Mouse (Mus musculus): ENCODE measurements around the gene Cytip. TPM values are rescaled to one million over a fixed set of nuclear protein-coding genes. Genes with fewer than 3 reads are reported as not detected.
"Not testable (repeated sequence)": the region's sequence is repeated elsewhere in the genome, so short reads cannot be mapped to it uniquely, and the experiment has no call there.

The Cytip gene
- total RNA-seq, 2 experiments from 2014 or later: 13.8 to 21.8 TPM

DNA sequence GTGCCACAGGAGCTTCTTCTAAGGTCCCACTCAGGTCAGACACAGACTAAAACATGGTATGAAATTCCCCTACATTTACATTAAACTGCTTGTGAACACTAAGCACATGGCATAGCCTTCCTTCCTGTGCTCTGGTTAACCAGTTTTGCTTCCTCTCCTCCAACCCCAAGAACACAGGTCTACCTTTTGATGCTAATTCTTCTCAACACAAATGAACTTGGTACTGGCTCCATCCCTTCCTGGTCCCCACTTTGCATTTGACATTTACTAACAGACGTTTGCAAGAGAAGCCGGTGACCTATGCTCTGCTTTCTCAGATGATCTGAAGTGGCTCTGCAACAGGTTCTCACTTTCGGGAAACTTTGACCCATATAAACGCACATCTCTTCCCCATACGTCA is 65.4 kb downstream of the Cytip start:
- no peak for DNase-seq (ENCODE audit: low spot score in 2 of 2)

DNA sequence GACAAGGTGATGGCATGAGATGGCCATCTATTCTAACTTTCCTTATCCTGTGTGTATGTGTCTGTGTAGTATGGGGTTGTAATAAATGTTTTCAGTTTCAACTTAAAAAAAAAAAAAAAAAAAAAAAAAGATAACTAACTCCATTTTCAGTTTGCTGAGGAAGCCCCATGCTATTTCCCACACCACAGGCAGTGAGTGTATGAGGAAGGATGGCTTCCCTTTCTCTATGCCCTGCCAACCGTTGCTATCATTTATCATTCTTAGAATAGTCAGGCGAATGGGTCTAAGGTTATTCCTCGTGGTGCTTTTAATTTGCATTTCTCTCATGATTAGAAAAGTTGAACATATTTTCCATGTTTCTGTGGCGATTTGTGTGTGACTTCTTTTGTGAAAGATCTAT is 84.2 kb downstream of the Cytip start:
- no peak for DNase-seq (ENCODE audit: low spot score in 2 of 2)

DNA sequence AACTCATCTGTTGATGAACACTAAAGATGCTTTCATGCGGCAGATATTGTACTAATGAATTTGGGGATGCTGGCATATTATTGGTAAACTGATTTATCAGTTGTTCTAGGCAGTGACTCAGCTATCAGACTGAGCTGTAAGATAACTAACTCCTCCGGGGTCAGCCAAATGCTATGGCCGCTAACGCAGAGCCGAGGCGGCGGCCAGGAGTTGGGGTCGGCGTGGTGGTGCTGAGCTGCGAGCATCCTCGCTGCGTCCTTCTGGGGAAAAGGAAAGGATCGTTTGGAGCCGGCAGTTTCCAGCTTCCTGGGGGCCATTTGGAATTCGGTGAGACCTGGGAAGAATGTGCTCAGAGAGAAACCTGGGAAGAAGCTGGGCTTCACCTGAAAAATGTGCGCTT is 87.4 kb downstream of the Cytip start:
- not testable (repeated sequence) for DNase-seq (ENCODE audit: low spot score in 2 of 2)

DNA sequence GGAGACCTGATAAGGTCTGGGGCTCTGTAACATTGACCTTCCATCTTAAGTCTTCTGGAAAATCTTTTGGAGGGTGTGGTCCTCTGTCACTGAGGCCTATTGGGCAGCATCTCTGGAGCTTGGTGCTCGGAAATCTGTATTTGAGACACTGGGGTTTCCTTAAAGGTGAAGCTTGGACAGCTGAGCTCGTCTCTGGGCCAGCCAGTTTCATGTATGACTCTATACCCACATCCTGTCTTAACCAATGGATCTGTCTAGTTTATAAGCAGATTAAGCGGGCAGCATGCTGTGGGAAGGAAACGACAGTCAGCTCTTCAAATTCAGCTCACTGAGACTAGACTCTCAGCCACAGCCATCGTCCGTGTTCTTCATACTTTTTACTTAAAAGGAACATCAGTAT is 88.3 kb downstream of the Cytip start:
- DNase-seq (ENCODE audit: low spot score in 2 of 2): no peak

DNA sequence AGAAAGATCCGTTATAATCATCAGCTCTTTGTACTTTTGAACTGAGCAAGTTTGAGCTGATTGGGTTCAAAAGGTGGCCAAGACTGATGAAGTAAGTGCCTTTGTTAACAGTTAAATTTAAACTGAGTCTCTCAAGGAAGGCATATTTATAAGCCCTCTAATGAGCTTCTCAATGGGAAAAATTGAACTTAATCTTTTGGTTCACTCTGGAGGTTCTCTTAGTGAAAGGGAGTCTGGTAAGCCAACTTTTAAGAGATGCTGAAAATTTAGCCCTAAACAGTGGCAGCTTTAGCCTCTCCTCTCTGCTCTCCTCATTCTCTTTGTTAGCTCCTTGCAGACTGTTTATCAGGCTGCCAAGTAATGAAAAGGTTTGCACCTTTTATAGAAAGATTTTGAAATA is 100.5 kb downstream of the Cytip start:
- no peak for DNase-seq (ENCODE audit: low spot score in 2 of 2)

DNA sequence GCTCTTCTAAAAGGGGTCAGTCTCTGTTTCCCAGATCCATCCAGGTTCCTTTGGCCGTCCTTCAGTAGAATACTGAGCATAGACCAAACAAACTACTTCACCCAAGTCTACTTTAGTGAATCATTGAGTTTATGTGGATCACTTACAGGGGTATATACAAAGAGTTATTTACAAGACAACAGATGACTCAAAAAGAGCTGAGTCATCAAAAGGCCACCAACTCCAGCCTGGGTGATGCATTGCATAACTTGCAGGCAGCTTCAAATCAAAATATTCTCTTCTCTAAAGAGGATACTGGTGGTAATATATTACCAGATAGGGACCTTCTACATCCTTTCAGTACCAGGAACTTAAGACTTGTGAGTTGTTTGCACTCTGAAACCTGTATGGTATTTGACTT is 108.9 kb downstream of the Cytip start:
- DNase-seq (ENCODE audit: low spot score in 2 of 2): no peak

DNA sequence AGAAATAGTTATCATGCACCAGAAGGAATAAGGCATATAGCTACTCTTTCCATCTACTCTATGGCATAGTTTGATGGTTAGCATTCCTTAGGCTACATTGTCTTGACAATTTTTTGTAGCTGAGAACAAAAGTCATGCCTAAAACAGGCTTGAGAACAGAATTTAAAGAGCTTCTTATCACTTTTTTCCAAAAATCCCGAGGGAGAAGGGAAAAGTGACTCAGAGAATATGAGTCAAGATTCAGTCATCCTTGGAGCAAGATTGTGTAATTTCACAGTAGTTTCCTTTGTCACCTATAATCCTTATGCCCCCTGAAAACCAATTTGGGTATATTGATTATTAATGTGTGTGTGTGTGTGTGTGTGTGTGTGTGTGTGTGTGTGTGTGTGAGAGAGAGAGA is 115.5 kb downstream of the Cytip start:
- no peak for DNase-seq (ENCODE audit: low spot score in 2 of 2)

Other genes starting within 250 kb of the Cytip start
- under 1 TPM in 1 of 2 experiments, not detected in 1; 0.06 TPM for gene Galnt5, start 197.6 kb downstream of the Cytip start, total RNA-seq (2021)
- not detected for gene Ermn, start 142.7 kb downstream of the Cytip start, total RNA-seq (2021)
- 10 to 100 TPM; 11.1 to 33.6 TPM for gene Acvr1c, start 162.4 kb upstream of the Cytip start, total RNA-seq (2021)

All from adrenal gland, adult 18-20 months (tissue).